Mouse (Mus musculus): ENCODE results near the gene Lrrc74b.

Gene Lrrc74b

DNA sequence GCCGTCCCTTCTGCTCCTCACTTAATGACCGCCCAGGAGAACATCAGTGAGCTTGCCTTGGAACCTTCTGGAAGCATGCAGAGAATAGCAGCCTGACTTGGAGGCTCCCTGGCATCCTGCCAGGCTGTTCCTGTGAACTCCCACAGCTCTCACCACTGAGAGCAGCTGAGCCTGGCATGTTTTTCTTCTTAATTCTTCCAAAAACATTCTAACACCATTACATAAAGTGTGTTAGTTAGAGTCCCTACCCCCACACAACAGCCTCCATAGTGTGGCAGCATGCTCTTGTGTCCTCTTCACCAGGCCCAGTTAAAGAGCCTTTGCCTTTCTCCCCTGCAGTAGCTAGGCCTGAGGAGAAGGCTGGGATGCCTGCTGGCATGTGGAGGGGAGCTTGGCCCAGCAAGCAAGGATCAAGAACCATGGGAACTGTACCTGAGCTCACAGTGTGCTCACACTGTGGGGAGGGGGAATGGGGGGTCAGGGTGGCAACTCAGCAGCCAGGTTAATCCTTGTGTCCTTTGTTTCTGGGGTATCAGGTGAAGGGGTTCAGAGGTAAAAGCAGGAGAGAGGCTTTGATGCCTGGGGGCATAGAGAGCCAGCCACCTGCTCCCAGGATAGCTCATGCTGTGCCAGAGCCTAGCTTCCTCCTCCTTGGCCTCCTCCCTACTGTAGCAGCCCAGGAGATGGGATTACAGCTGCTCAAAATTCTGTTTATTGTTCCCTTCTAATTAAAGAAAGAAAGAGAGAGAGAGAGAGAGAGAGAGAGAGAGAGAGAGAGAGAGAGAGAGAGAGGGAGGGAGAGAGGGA is 64.3 kb downstream of the Lrrc74b start:
- no peak for DNase-seq (ENCODE audit: low read depth, low spot score)
